Mouse (Mus musculus) midbrain, embryonic 16.5 days (tissue): ENCODE results near the gene Wdr91. TPM values are rescaled to one million over a fixed set of nuclear protein-coding genes. Genes with fewer than 3 reads are reported as not detected.

Experiments
- ATAC-seq: fragments of 200-750 bp; cut with Nextera tagmentation; 2 replicates; pipeline ENCODE4 v1.8.0; 2017; ENCODE audit warnings: moderate TSS enrichment
- H3K27ac ChIP-seq: fragments of 300-500 bp; sonication (generic); 2 replicates; pipeline ENCODE4 v1.5.1; 2014; ENCODE audit warnings: mild to moderate bottlenecking, low read length, mixed read lengths
- H3K27me3 ChIP-seq: fragments of 300-500 bp; sonication (generic); 2 replicates; pipeline ENCODE4 v1.6.1; 2014; ENCODE audit warnings: low read depth, low read length, mixed read lengths; ENCODE audit not compliant: control insufficient read depth, insufficient read depth
- H3K36me3 ChIP-seq: fragments of 300-500 bp; sonication (generic); 2 replicates; pipeline ENCODE4 v1.6.1; 2014; ENCODE audit warnings: mild to moderate bottlenecking, low read length, moderate library complexity, mixed read lengths; ENCODE audit not compliant: control insufficient read depth, insufficient read depth
- H3K4me1 ChIP-seq: fragments of 300-500 bp; sonication (generic); 2 replicates; pipeline ENCODE4 v1.6.1; 2014; ENCODE audit warnings: mild to moderate bottlenecking, low read length, mixed read lengths; ENCODE audit not compliant: control insufficient read depth, insufficient read depth
- H3K4me2 ChIP-seq: fragments of 300-500 bp; sonication (generic); 2 replicates; pipeline ENCODE4 v1.6.1; 2014; ENCODE audit warnings: mild to moderate bottlenecking, low read length, mixed read lengths
- H3K4me3 ChIP-seq: fragments of 300-500 bp; sonication (generic); 2 replicates; pipeline ENCODE4 v1.5.1; 2014; ENCODE audit warnings: low read depth, mild to moderate bottlenecking, low read length, moderate library complexity, mixed read lengths
- H3K9ac ChIP-seq: fragments of 300-500 bp; sonication (generic); 2 replicates; pipeline ENCODE4 v1.6.1; 2014; ENCODE audit warnings: low read depth, low read length, mixed read lengths
- H3K9me3 ChIP-seq: fragments of 300-500 bp; sonication (generic); replicated peaks from 2 replicates; pipeline ENCODE4 v1.6.1; 2014; ENCODE audit warnings: mild to moderate bottlenecking, low read length, mixed read lengths; ENCODE audit not compliant: control insufficient read depth, poor library complexity, severe bottlenecking
- WGBS: fragments of 180-500 bp; shearing (Covaris S2); extraction: QIAGEN DNeasy Blood & Tissue Kit; methylation state at CpG from one replicate; pipeline ENCODE4 v1.1.7; 2014; 5-methylcytosine and 5-hydroxymethylcytosine counted together
- polyA plus RNA-seq: library from polyadenylated mRNA; unstranded; fragments of >200 nt; fragmentation: Nextera tagmentation; extraction: Ambion mirVana; gene quantifications from 2 replicates; pipeline ENCODE4 v1.2.1, GENCODE M21; 2015

Gene Wdr91
- polyA plus RNA-seq = 15.5 and 15.6 TPM in 2 replicates

- Histone ChIP-seq H3K4me2 (peak within 1 kb of the TSS; percentile 76), H3K27ac (peak within 1 kb of the TSS; percentile 88), H3K4me1 (peaks cover 11% of the 10 kb centered on the region), H3K36me3 (no peaks in the 10 kb centered on the region), H3K9me3 (no peaks in the 10 kb centered on the region), H3K27me3 (no peaks in the 10 kb centered on the region), H3K9ac (peak within 1 kb of the TSS; percentile 82), H3K4me3 (peak within 1 kb of the TSS; percentile 54)
- ATAC-seq = peak; percentile 94
- WGBS = under 1% methylated on average over 55 of the region's 64 CpGs
Measured at GRCm38 (mm10) chr6:34910371-34911219, at the start of gene Wdr91. Wdr91 (minus strand) TSS chr6:34910876.

- Histone ChIP-seq H3K9me3 (no peaks in the 10 kb centered on the region), H3K4me1 (no peaks in the 10 kb centered on the region), H3K27ac (no peak overlapping the region), H3K27me3 (no peaks in the 10 kb centered on the region), H3K4me2 (no peak overlapping the region), H3K9ac (no peak overlapping the region), H3K4me3 (no peak overlapping the region), H3K36me3 (no peaks in the 10 kb centered on the region)
- ATAC-seq = no peak
- WGBS = 90% methylated on average over 7 of the region's 7 CpGs
Measured at GRCm38 (mm10) chr6:34959131-34959530, 48.5 kb upstream of the Wdr91 start.

DNA sequence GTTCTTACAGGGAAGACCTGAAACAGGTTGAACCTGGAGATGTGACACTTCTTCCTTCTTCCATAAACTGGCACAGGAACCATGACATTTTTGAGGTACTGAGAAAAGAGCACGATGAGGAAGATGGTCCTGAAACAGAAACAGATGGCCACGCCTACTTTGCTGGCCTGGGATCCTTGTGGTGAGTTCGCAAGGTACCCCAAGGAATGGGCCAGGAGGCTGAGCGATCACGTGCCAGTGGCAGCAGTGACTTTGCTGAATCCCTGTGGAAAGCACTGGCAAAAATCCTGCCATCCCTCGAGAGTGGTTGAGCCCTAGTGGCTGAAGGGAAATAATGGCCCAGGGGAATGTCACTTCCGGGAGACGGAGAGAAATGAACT lies 45.2 kb upstream of the Wdr91 start:
- Histone ChIP-seq H3K4me2 (peak overlapping the region; percentile 34; the same call in 1 of the 2 replicates), H3K9me3 (no peaks in the 10 kb centered on the region), H3K4me3 (no peak overlapping the region), H3K27ac (no peak overlapping the region), H3K36me3 (no peaks in the 10 kb centered on the region), H3K27me3 (no peaks in the 10 kb centered on the region), H3K9ac (no peak overlapping the region), H3K4me1 (no peaks in the 10 kb centered on the region)
- 39% methylated on average over 8 of the region's 8 CpGs for WGBS
- ATAC-seq = no peak

DNA sequence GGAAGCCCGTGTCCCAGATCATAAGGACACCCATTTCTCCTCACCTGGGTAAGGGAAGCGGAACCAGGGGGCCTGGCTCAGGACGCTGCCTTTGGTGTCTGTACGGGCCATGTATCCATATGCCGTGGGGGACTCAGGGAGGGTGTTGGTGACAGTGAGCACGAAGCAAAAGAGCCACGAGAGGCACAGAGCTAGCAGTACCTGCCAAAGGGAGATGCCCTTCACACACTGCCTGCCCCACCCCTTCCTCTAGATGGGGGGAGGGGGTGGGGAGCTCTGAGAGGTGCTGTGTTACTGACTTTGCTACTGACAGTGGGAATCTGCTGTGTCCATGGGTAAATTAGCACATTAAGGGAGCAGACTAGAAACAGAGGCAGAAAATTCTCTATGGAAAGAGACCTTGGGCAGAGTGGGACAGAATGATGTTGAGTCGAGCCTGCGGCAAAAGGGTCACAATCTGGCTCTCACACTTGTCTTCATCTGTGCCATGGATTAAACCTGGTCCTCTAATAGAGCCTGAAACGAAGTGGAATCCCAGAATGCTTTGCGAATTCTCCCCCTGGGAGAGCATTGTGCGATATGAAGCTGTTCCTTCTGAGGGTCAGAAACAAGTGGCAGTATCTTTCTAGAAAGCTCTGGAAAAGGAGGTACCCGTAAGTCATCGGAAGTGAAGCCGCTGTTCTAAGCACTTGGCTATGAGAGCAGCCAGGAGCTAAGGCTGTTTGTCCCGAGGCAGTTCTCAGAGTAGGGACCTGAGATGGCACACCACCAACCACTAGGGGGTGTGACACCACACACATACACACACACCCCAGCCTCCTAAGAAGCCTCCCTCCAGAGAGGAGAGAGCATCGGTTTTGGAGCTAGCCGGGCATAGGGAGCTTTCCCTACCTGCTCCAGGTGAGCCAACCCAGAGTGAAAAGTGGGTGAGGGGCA lies 44.5 kb upstream of the Wdr91 start:
- H3K4me2 ChIP-seq = peak overlapping the region; percentile 34; the same call in 1 of the 2 replicates
- no peaks in the 10 kb centered on the region for H3K9me3 ChIP-seq
- no peak overlapping the region for H3K4me3 ChIP-seq
- H3K9ac ChIP-seq = 0 out of 2 replicates have a peak overlapping the region, but pooled peaks have one; percentile 14
- no peaks in the 10 kb centered on the region for H3K36me3 ChIP-seq
- 49% methylated on average over 18 of the region's 18 CpGs for WGBS
- no peaks in the 10 kb centered on the region for H3K27me3 ChIP-seq
- ATAC-seq = peak; percentile 66; the same call in 1 of the 2 replicates
- no peaks in the 10 kb centered on the region for H3K4me1 ChIP-seq
- H3K27ac ChIP-seq = no peak overlapping the region

- ATAC-seq = no peak
- Histone ChIP-seq H3K27ac (no peak overlapping the region), H3K4me2 (no peak overlapping the region), H3K9me3 (no peaks in the 10 kb centered on the region), H3K4me3 (no peak overlapping the region), H3K27me3 (no peaks in the 10 kb centered on the region), H3K36me3 (no peaks in the 10 kb centered on the region), H3K4me1 (no peaks in the 10 kb centered on the region), H3K9ac (no peak overlapping the region)
- WGBS = 76% methylated on average over 7 of the region's 7 CpGs
Measured at GRCm38 (mm10) chr6:34951956-34952667, 41.4 kb upstream of the Wdr91 start.

DNA sequence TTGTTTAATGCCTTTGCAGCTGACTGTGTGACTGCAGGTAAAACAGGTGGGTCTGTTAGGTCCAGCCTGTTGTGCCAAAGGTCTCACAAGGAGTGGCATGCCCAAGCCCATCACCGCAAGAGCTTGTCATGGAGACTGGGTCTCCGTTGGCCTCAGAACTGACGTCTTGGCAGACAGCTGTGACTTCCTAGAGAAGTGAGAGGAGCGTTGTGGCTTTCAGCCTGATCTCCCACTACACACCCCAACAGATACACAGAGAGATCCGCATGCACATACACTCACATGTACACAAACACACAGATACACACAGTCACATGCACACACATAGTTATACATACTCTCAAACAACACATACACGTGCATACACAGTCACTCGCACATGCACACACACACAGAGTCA lies 40.8 kb upstream of the Wdr91 start:
- H3K9ac ChIP-seq = no peak overlapping the region
- H3K9me3 ChIP-seq = no peaks in the 10 kb centered on the region
- H3K27ac ChIP-seq = no peak overlapping the region
- no peak overlapping the region for H3K4me2 ChIP-seq
- no peak for ATAC-seq
- H3K4me1 ChIP-seq = no peaks in the 10 kb centered on the region
- no peak overlapping the region for H3K4me3 ChIP-seq
- no peaks in the 10 kb centered on the region for H3K27me3 ChIP-seq
- no peaks in the 10 kb centered on the region for H3K36me3 ChIP-seq
- WGBS = 88% methylated on average over 7 of the region's 7 CpGs

GRCm38 (mm10) chr6:34948461-34948860 lies 37.8 kb upstream of the Wdr91 start:
- Histone ChIP-seq H3K9me3 (no peaks in the 10 kb centered on the region), H3K4me2 (peak overlapping the region; percentile 40), H3K4me1 (no peaks in the 10 kb centered on the region), H3K9ac (no peak overlapping the region), H3K36me3 (no peaks in the 10 kb centered on the region), H3K4me3 (peak overlapping the region; percentile 13; the same call in 1 of the 2 replicates), H3K27ac (no peak overlapping the region), H3K27me3 (no peaks in the 10 kb centered on the region)
- peak; percentile 39 for ATAC-seq
- WGBS = 19% methylated on average over 10 of the region's 11 CpGs

DNA sequence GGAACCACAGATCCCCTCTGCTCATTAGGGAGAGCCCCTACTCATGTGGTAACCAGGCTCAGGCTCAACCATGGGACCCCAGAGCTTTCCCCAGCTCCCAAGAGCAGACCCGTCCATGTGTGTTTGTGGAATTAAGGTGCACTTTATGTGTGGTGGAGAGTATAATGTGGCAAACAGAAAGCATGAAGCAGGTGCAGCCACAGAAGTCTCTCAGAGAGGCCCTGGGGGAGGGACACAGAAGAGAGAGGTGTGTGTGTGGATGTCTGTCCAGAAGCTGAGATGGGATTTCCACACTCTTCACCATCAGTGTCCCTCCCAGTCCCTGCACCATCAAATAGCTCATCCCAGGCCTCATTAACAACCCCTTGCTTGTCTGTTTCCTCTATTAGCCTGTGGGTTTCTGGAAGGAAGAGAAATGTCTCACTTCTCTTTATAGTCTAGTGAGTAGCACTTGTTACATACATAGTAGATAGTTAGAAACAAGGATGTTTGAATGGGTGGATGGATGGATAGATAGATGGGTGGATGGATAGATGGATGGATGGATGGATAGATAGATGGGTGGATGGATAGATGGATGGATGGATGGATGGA lies 35.9 kb upstream of the Wdr91 start:
- Histone ChIP-seq H3K4me3 (no peak overlapping the region), H3K27ac (no peak overlapping the region), H3K4me1 (no peaks in the 10 kb centered on the region), H3K36me3 (no peaks in the 10 kb centered on the region), H3K9me3 (no peaks in the 10 kb centered on the region), H3K9ac (no peak overlapping the region), H3K4me2 (no peak overlapping the region), H3K27me3 (no peaks in the 10 kb centered on the region)
- no peak for ATAC-seq
- 100% methylated on average over 1 of the region's 1 CpGs for WGBS
